Mouse (Mus musculus) layer of hippocampus, adult 9-10 months (tissue): ENCODE data around the gene Gm17093.
"Not testable (repeated sequence)": the region's sequence is repeated elsewhere in the genome, so short reads cannot be mapped to it uniquely, and the experiment has no call there.

Experiments
- DNase-seq: peaks from one replicate; pipeline ENCODE4 v3.0.0; 2022; ENCODE audit warnings: low spot score

The Gm17093 gene

DNA sequence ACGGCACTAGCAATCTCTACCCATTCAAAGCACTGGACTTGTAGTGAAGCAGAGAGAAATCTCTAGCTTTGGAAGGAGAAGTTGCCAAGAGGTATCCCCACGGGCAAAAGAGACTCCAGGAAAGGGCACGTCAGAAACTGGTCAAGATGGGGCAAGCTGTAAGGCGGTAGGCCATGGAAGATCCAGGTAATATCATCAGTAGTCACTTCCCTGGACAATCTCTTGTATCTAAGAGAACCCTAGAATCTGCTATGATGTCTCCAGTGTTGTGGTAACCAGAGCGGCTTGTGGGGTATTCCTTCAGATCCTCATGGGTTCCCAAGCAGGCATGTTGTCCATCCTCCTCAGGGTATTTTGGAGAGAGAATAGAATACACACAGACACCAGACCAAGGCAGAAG, at the start of gene Gm17093:
Gene Gm17093, plus strand, starts transcription at position 301 of the 400 bp plus-strand sequence.
- DNase-seq: not testable (repeated sequence)

DNA sequence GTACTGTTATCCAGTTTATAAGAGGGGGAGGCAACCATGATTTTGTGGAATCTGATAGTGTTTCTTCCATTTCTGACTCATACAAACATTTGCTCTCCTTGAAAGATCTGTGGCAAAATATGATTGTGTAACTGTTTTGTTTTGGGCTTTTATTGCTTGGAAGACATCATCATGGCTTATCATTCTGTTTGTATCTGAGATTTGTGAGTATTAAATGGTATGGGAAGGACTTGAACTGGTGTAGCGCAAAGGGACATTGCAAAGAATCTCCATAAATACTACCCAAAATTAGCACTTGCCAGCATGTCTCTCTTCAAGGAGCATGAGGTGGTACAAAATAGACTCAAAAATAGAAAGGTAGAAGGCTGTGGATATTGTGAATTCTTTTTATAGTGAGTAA, 25.9 kb upstream of the Gm17093 start, which contains the start of gene BC061237:
Gene BC061237, plus strand, starts transcription at position 301 of the 400 bp plus-strand sequence.
- DNase-seq: not testable (repeated sequence)

DNA sequence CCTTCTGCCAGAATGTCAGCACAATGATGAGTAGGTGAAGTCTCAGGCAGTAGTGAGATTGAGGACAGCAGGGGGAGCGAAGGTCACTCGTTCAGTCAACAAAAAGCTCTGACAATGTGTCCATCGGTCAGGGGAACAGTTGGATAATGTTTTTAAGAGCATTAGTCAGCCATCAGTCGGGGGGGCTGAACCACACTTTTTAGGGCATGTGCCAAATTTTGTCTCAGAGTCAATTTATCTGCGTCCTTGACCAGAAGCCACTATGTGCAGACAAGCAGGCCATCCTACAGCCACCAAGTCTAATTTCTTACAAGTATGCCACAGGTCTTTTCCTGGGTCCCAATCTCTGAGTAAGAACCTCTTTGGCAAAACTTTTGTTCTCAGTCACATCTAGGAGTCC, 29.9 kb downstream of the Gm17093 start:
- DNase-seq: not testable (repeated sequence)
